In genomic region chr10:75932081-75932678, GRCm38 (mm10) we compare ENCODE assay signal across 8 mouse cellular contexts. TPM values are rescaled to one million over a fixed set of nuclear protein-coding genes. Genes with fewer than 3 reads are reported as not detected.
DNase-seq lines count a peak whose midpoint lies in the region; ATAC-seq and TF ChIP-seq lines count a peak whose summit lies in the region.

No protein-coding gene starts in this region.

- peak overlapping the region; percentile 77 for H3K4me2 ChIP-seq in liver, postnatal 0 days (ENCODE audit: low read depth, low read length)
- H3K4me2 ChIP-seq in neural tube, embryonic 15.5 days, result peak overlapping the region; percentile 92

- WGBS in liver, postnatal 0 days (ENCODE audit: insufficient replicate concordance), result under 1% methylated on average over 32 of the region's 44 CpGs
- WGBS in neural tube, embryonic 15.5 days, result under 1% methylated on average over 40 of the region's 44 CpGs

- no peaks in the 10 kb centered on the region for H3K9me3 ChIP-seq in liver, postnatal 0 days (ENCODE audit: low read length)
- H3K9me3 ChIP-seq in neural tube, embryonic 15.5 days (replicated peaks), result no peaks in the 10 kb centered on the region

- H3K4me3 ChIP-seq in liver, postnatal 0 days (ENCODE audit: low read depth, low read length), result peak overlapping the region; percentile 45
- peak overlapping the region; percentile 49 for H3K4me3 ChIP-seq in neural tube, embryonic 15.5 days (replicated peaks)

- H3K4me1 ChIP-seq in liver, postnatal 0 days (ENCODE audit: insufficient read depth), result peaks cover 34% of the 10 kb centered on the region
- H3K4me1 ChIP-seq in neural tube, embryonic 15.5 days, result peaks cover 56% of the 10 kb centered on the region

- no peak for TF ChIP-seq EP300 in liver, postnatal 0 days (IDR thresholded peaks at IDR 0.05; ENCODE audit: low read depth)

- no peak for TF ChIP-seq CTCF in liver, postnatal 0 days (IDR thresholded peaks at IDR 0.05; ENCODE audit: low read depth)

- peak overlapping the region; percentile 52; the same call in 1 of the 2 replicates for H3K9ac ChIP-seq in liver, postnatal 0 days (replicated peaks)
- H3K9ac ChIP-seq in neural tube, embryonic 15.5 days (replicated peaks), result peak overlapping the region; percentile 64

- H3K27me3 ChIP-seq in liver, postnatal 0 days (ENCODE audit: insufficient read depth, low read length), result peaks cover 26% of the 10 kb centered on the region
- peaks cover 5% of the 10 kb centered on the region; the same call in 1 of the 2 replicates for H3K27me3 ChIP-seq in neural tube, embryonic 15.5 days (replicated peaks)

- peak; percentile 4; the same call in 1 of the 2 replicates for ATAC-seq in liver, postnatal 0 days
- ATAC-seq in neural tube, embryonic 15.5 days (ENCODE audit: low FRiP score), result peak; percentile 21; the same call in 1 of the 2 replicates
- no peak for ATAC-seq in monocyte, adult 5-6 weeks (replicated peaks; ENCODE audit: insufficient number of reproducible peaks, low FRiP score, low TSS enrichment, poor library complexity, severe bottlenecking)

- DNase-seq in layer of hippocampus, postnatal 10 days (ENCODE audit: low spot score in 2 of 2), result peak; percentile 29 to 53
- DNase-seq in layer of hippocampus, adult 9-10 months (ENCODE audit: low spot score), result no peak
- peak; percentile 82 for DNase-seq in adrenal gland, postnatal 10 days
- DNase-seq in forelimb bud, embryonic 11.5 days (ENCODE audit: low read depth, low spot score), result peak; percentile 52
- peak; percentile 72 for DNase-seq in induced T-regulatory cell, adult 2 months (ENCODE audit: low read depth)
- peak; percentile 73 for DNase-seq in liver, postnatal 0 days

- H3K27ac ChIP-seq in liver, postnatal 0 days (ENCODE audit: low read depth), result no peak overlapping the region
- H3K27ac ChIP-seq in neural tube, embryonic 15.5 days (replicated peaks), result peak overlapping the region; percentile 19; the same call in 1 of the 2 replicates

- H3K36me3 ChIP-seq in liver, postnatal 0 days (replicated peaks; ENCODE audit: insufficient read depth, low read length), result peaks cover 6% of the 10 kb centered on the region
- no peaks in the 10 kb centered on the region for H3K36me3 ChIP-seq in neural tube, embryonic 15.5 days

RNA-seq across cellular contexts. Expression of gene Chchd10, which starts 0.8 kb away (rescaled TPM):
- 100 to 1,000 TPM; 185 to 218 TPM for total RNA-seq in layer of hippocampus, postnatal 10 days (2021)
- total RNA-seq in adrenal gland, postnatal 10 days (2021), result 1,000 to 10,000 TPM; 1,348 to 1,353 TPM
- polyA plus RNA-seq in liver, postnatal 0 days (2015; fragmentation: Nextera tagmentation; extraction: Ambion mirVana), result 1,168 and 1,173 TPM in 2 replicates
- polyA plus RNA-seq in neural tube, embryonic 15.5 days (2015; fragmentation: Nextera tagmentation; extraction: Ambion mirVana), result 166 and 190 TPM in 2 replicates
- total RNA-seq in monocyte, adult 5-6 weeks (2017), result 1.4 to 5.9 TPM (median 5.8 TPM) in 3 replicates

RNA-seq across cellular contexts. Expression of gene Mmp11, which starts 4.1 kb away (rescaled TPM):
- 1 to 10 TPM; 2.0 to 4.1 TPM for total RNA-seq in layer of hippocampus, postnatal 10 days (2021)
- 10 to 100 TPM in 1 of 2 experiments, 1 to 10 TPM in 1; 6.6 to 14.6 TPM for total RNA-seq in adrenal gland, postnatal 10 days (2021)
- polyA plus RNA-seq in liver, postnatal 0 days (2015; fragmentation: Nextera tagmentation; extraction: Ambion mirVana), result 2.8 and 3.6 TPM in 2 replicates
- polyA plus RNA-seq in neural tube, embryonic 15.5 days (2015; fragmentation: Nextera tagmentation; extraction: Ambion mirVana), result 18.6 and 25.4 TPM in 2 replicates
- 1.1 TPM in 1 of 3 replicates, not detected in the others for total RNA-seq in monocyte, adult 5-6 weeks (2017)

RNA-seq across cellular contexts. Expression of gene Gm867, which starts 8.3 kb away (rescaled TPM):
- under 1 TPM; 0.71 to 0.83 TPM for total RNA-seq in layer of hippocampus, postnatal 10 days (2021)
- under 1 TPM; 0.48 to 0.51 TPM for total RNA-seq in adrenal gland, postnatal 10 days (2021)
- 6.9 and 8.6 TPM in 2 replicates for polyA plus RNA-seq in liver, postnatal 0 days (2015; fragmentation: Nextera tagmentation; extraction: Ambion mirVana)
- 2.3 TPM in 2 replicates for polyA plus RNA-seq in neural tube, embryonic 15.5 days (2015; fragmentation: Nextera tagmentation; extraction: Ambion mirVana)
- total RNA-seq in monocyte, adult 5-6 weeks (2017), result 2.2 TPM in 1 of 3 replicates, not detected in the others

RNA-seq across cellular contexts. Expression of gene Vpreb3, which starts 10.7 kb away (rescaled TPM):
- total RNA-seq in layer of hippocampus, postnatal 10 days (2021), result not detected
- 1 to 10 TPM; 1.1 to 1.2 TPM for total RNA-seq in adrenal gland, postnatal 10 days (2021)
- 61.6 and 65.5 TPM in 2 replicates for polyA plus RNA-seq in liver, postnatal 0 days (2015; fragmentation: Nextera tagmentation; extraction: Ambion mirVana)
- 1.0 and 1.4 TPM in 2 replicates for polyA plus RNA-seq in neural tube, embryonic 15.5 days (2015; fragmentation: Nextera tagmentation; extraction: Ambion mirVana)
- total RNA-seq in monocyte, adult 5-6 weeks (2017), result 0.87 to 5.0 TPM (median 1.2 TPM) in 3 replicates

RNA-seq across cellular contexts. Expression of gene Smarcb1, which starts 10.8 kb away (rescaled TPM):
- 10 to 100 TPM; 99.2 to 99.3 TPM for total RNA-seq in layer of hippocampus, postnatal 10 days (2021)
- 10 to 100 TPM; 70.4 to 73.0 TPM for total RNA-seq in adrenal gland, postnatal 10 days (2021)
- polyA plus RNA-seq in liver, postnatal 0 days (2015; fragmentation: Nextera tagmentation; extraction: Ambion mirVana), result 35.5 and 36.0 TPM in 2 replicates
- 229 and 243 TPM in 2 replicates for polyA plus RNA-seq in neural tube, embryonic 15.5 days (2015; fragmentation: Nextera tagmentation; extraction: Ambion mirVana)
- total RNA-seq in monocyte, adult 5-6 weeks (2017), result 16.2 to 31.0 TPM (median 19.4 TPM) in 3 replicates

Comparison
In these comparisons a context has a peak if more than half of its experiments do, and no peak if none do; other contexts are left out.
1. RNA of gene Chchd10, which starts 0.8 kb away (total RNA-seq): 1,348 to 1,353 TPM in adrenal gland, postnatal 10 days and 185 to 218 TPM in layer of hippocampus, postnatal 10 days; 1.4 to 5.9 TPM in monocyte, adult 5-6 weeks; every median in the first group is over 10 times any median in the second.